Mouse (Mus musculus): Measurements from ENCODE around the gene Zmynd19.

DNA sequence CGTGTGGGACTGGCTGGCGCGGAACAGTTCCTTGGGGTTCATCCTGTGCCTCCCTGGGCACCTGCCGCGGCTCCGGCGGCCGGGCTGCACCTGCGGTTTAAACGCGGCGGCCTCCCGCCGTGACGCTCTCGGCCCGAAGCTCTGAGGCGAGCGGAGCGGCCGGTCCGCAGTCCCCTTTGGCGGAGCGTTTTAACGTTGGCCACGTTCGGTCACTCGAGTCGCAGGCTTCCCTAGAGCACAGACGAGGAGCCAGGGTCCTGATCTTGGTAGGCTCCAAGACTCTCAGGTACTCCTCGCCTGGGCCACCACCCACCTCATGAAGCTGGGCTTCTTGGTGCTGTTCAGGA lies 570 bp downstream of the Zmynd19 start:
- TF ChIP-seq CTCF (IDR thresholded peaks at IDR 0.05), result no peak
- TF ChIP-seq EP300 (IDR thresholded peaks at IDR 0.05), result no peak

All from lung, postnatal 0 days (tissue).